Mouse (Mus musculus) right cerebral cortex, postnatal 25 days (tissue): Measurements from ENCODE around the gene Olfr764-ps1.
A peak's percentile ranks its signal among the peaks of the same experiment; 100 is the strongest.
"Not testable (repeated sequence)": the region's sequence is repeated elsewhere in the genome, so short reads cannot be mapped to it uniquely, and the experiment has no call there.

ENCODE experiments used
- DNase-seq: peaks from one replicate; pipeline ENCODE4 v3.0.0; 2022

Gene Olfr764-ps1

GRCm38 (mm10) chr10:129039796-129040195, at the start of gene Olfr764-ps1:
Olfr764-ps1 (minus strand) TSS chr10:129039896.
- no peak for DNase-seq

- not testable (repeated sequence) for DNase-seq
Observed at GRCm38 (mm10) chr10:129082810-129083209, 43.1 kb upstream of the Olfr764-ps1 start, which contains the start of gene Olfr767. Olfr767 (minus strand) TSS chr10:129082910.

- DNase-seq = no peak
Observed at GRCm38 (mm10) chr10:129068877-129069276, 29.2 kb upstream of the Olfr764-ps1 start, which contains the start of gene Olfr766-ps1. Olfr766-ps1 (minus strand) TSS chr10:129068977.

- DNase-seq = not testable (repeated sequence)
Observed at GRCm38 (mm10) chr10:129049898-129050297, 10.2 kb upstream of the Olfr764-ps1 start, which contains the start of gene Olfr765. Olfr765 (minus strand) TSS chr10:129049998.

- no peak for DNase-seq
Observed at GRCm38 (mm10) chr10:129028343-129028742, 11.4 kb downstream of the Olfr764-ps1 start.

GRCm38 (mm10) chr10:129026018-129026662, 13.6 kb downstream of the Olfr764-ps1 start:
- peak; percentile 22 for DNase-seq

GRCm38 (mm10) chr10:129023319-129023718, 16.4 kb downstream of the Olfr764-ps1 start:
- DNase-seq = no peak

- no peak for DNase-seq
Observed at GRCm38 (mm10) chr10:129014477-129014876, 25.2 kb downstream of the Olfr764-ps1 start.

GRCm38 (mm10) chr10:129011511-129011910, 28.2 kb downstream of the Olfr764-ps1 start:
- DNase-seq = not testable (repeated sequence)

GRCm38 (mm10) chr10:129010288-129010841, 29.3 kb downstream of the Olfr764-ps1 start, which contains the start of gene Olfr763:
Olfr763 (plus strand) TSS chr10:129010791.
- DNase-seq = no peak

GRCm38 (mm10) chr10:129004032-129004920, 35.4 kb downstream of the Olfr764-ps1 start:
- DNase-seq = no peak

- DNase-seq = no peak
Observed at GRCm38 (mm10) chr10:128996523-128997040, 43.1 kb downstream of the Olfr764-ps1 start.

GRCm38 (mm10) chr10:128995796-128996195, 43.9 kb downstream of the Olfr764-ps1 start:
- no peak for DNase-seq

GRCm38 (mm10) chr10:128990994-128991393, 48.7 kb downstream of the Olfr764-ps1 start:
- no peak for DNase-seq

GRCm38 (mm10) chr10:128990129-128990850, 49.4 kb downstream of the Olfr764-ps1 start:
- DNase-seq = not testable (repeated sequence)

- not testable (repeated sequence) for DNase-seq
Observed at GRCm38 (mm10) chr10:128989131-128989530, 50.6 kb downstream of the Olfr764-ps1 start, which contains the start of gene Olfr9. Olfr9 (plus strand) TSS chr10:128989431.
